8 mouse cellular contexts compared by ENCODE assay signal in genomic region chr16:18249364-18249967, GRCm38 (mm10). TPM values are rescaled to one million over a fixed set of nuclear protein-coding genes. Genes with fewer than 3 reads are reported as not detected.
DNase-seq lines count a peak whose midpoint lies in the region; ATAC-seq and TF ChIP-seq lines count a peak whose summit lies in the region.

No protein-coding gene starts in this region.

- peak; percentile 77 for DNase-seq in CH12.LX (ENCODE audit: extremely low read depth)
- DNase-seq in adrenal gland, postnatal 10 days, result peak; percentile 56
- peak; percentile 45 for DNase-seq in embryonic facial prominence, embryonic 14.5 days (ENCODE audit: low spot score)
- DNase-seq in heart, postnatal 4 days, result peak; percentile 48
- peak; percentile 35 to 49 for DNase-seq in left cerebral cortex, adult 2 months (ENCODE audit: extremely low spot score in 1 of 2, low spot score in 2 of 2)
- peak; percentile 59 for DNase-seq in lung, postnatal 36 days
- DNase-seq in retina, embryonic 14.5 days (ENCODE audit: low spot score), result peak; percentile 50
- no peak for DNase-seq in c-Kit-positive CD71-positive TER-119-positive erythroid progenitor cells, embryonic 14.5 days (ENCODE audit: low spot score)

- TF ChIP-seq RAD21 in CH12.LX (IDR thresholded peaks at IDR 0.05; ENCODE audit: low read depth, low read length), result no peak

- no peak for TF ChIP-seq EP300 in CH12.LX (IDR thresholded peaks at IDR 0.05; ENCODE audit: low read length)

- TF ChIP-seq POLR2A in CH12.LX (IDR thresholded peaks at IDR 0.05; ENCODE audit: low read depth, low read length), result peak; percentile 27; the same call in 1 of the 2 replicates

- H3K9me3 ChIP-seq in CH12.LX (replicated peaks; ENCODE audit: low read length), result no peaks in the 10 kb centered on the region
- H3K9me3 ChIP-seq in embryonic facial prominence, embryonic 14.5 days (ENCODE audit: control insufficient read depth, low read length), result no peaks in the 10 kb centered on the region

- H3K36me3 ChIP-seq in CH12.LX (replicated peaks in 1 of 2; ENCODE audit: control insufficient read depth in 1 of 2, insufficient read depth in 1 of 2, low read length in 1 of 2), result peaks cover 63 to 77% of the 10 kb centered on the region in 2 experiments
- H3K36me3 ChIP-seq in embryonic facial prominence, embryonic 14.5 days (ENCODE audit: control insufficient read depth, insufficient read depth, low read length), result peaks cover 71% of the 10 kb centered on the region

- H3K79me2 ChIP-seq in CH12.LX (replicated peaks; ENCODE audit: control insufficient read depth, extremely low read depth, insufficient read depth, poor library complexity, severe bottlenecking), result peaks cover 63% of the 10 kb centered on the region

- peak overlapping the region; percentile 94 for H3K4me2 ChIP-seq in CH12.LX (ENCODE audit: insufficient read depth, low read depth, poor library complexity, severe bottlenecking)
- H3K4me2 ChIP-seq in embryonic facial prominence, embryonic 14.5 days (ENCODE audit: low read depth, low read length), result peak overlapping the region; percentile 88

- WGBS in embryonic facial prominence, embryonic 14.5 days, result 8% methylated on average over 26 of the region's 27 CpGs

- H3K4me3 ChIP-seq in CH12.LX (replicated peaks in 1 of 3; ENCODE audit: low read depth in 2 of 3, low read length in 2 of 3, poor library complexity in 1 of 3), result peak overlapping the region; percentile 76 to 84 (median 78)
- H3K4me3 ChIP-seq in embryonic facial prominence, embryonic 14.5 days (ENCODE audit: low read depth, low read length), result peak overlapping the region; percentile 85
- peak overlapping the region; percentile 93 for H3K4me3 ChIP-seq in left cerebral cortex, adult 2 months

- dilution Hi-C loops in CH12.LX (cut with MboI; ENCODE audit: extremely low pct_ligation_motif_present, extremely low pct_unique_long_range_greater_than_20kb, low sequenced_read_pairs), result no loop called here

- no peaks in the 10 kb centered on the region for H3K27me3 ChIP-seq in CH12.LX (replicated peaks)
- no peaks in the 10 kb centered on the region for H3K27me3 ChIP-seq in embryonic facial prominence, embryonic 14.5 days (replicated peaks; ENCODE audit: control insufficient read depth, insufficient read depth, low read length)

- TF ChIP-seq CTCF in CH12.LX (conservative IDR thresholded peaks at IDR 0.05 in 1 of 2, IDR thresholded peaks at IDR 0.05 in 1 of 2; ENCODE audit: low read depth in 2 of 2, low read length in 2 of 2), result no peak
- TF ChIP-seq CTCF in left cerebral cortex, adult 2 months (IDR thresholded peaks at IDR 0.05), result no peak

- H3K27ac ChIP-seq in CH12.LX (ENCODE audit: insufficient read depth, low read depth), result peak overlapping the region; percentile 69
- peak overlapping the region; percentile 90 for H3K27ac ChIP-seq in embryonic facial prominence, embryonic 14.5 days (replicated peaks; ENCODE audit: low read depth, low read length)
- H3K27ac ChIP-seq in left cerebral cortex, adult 2 months, result peak overlapping the region; percentile 88

- ATAC-seq in embryonic facial prominence, embryonic 14.5 days (ENCODE audit: low read depth), result peak; percentile 3

- in situ Hi-C loops in CH12.LX (cut with MboI; ENCODE audit: low pct_ligation_motif_present, low pct_unique_long_range_greater_than_20kb, low sequenced_read_pairs), result no loop called here

- peaks cover 16 to 51% of the 10 kb centered on the region in 2 experiments for H3K4me1 ChIP-seq in CH12.LX (ENCODE audit: control insufficient read depth in 1 of 2, insufficient read depth in 2 of 2)
- H3K4me1 ChIP-seq in embryonic facial prominence, embryonic 14.5 days (ENCODE audit: control insufficient read depth, insufficient read depth, low read length), result peaks cover 30% of the 10 kb centered on the region

- H3K9ac ChIP-seq in CH12.LX (ENCODE audit: insufficient read depth, low read depth), result peak overlapping the region; percentile 93
- H3K9ac ChIP-seq in embryonic facial prominence, embryonic 14.5 days (ENCODE audit: low read depth, low read length), result peak overlapping the region; percentile 93

- intact Hi-C loops in left cerebral cortex, adult 2 months (cut with DNase I), result no loop called here

TF ChIP-seq in CH12.LX, 34 proteins besides CTCF, POLR2A, EP300 and RAD21:
- no peak for TF ChIP-seq JUN (IDR thresholded peaks at IDR 0.05; ENCODE audit: insufficient read depth, low read depth, low read length)
- no peak for TF ChIP-seq ELF1 (IDR thresholded peaks at IDR 0.05; ENCODE audit: low read depth, low read length)
- TF ChIP-seq KAT2A (IDR thresholded peaks at IDR 0.05; ENCODE audit: insufficient replicate concordance, low read length), result no peak
- TF ChIP-seq GABPA (IDR thresholded peaks at IDR 0.05; ENCODE audit: insufficient replicate concordance, low read depth, low read length), result no peak
- no peak for TF ChIP-seq BHLHE40 (IDR thresholded peaks at IDR 0.05; ENCODE audit: low read depth, low read length)
- TF ChIP-seq MEF2A (IDR thresholded peaks at IDR 0.05; ENCODE audit: borderline replicate concordance, low read depth, low read length), result no peak
- no peak for TF ChIP-seq CHD1 (IDR thresholded peaks at IDR 0.05; ENCODE audit: low read depth, low read length)
- no peak for TF ChIP-seq PAX5 (IDR thresholded peaks at IDR 0.05; ENCODE audit: low read length)
- no peak for TF ChIP-seq ZMIZ1 (IDR thresholded peaks at IDR 0.05; ENCODE audit: low read depth, low read length)
- peak; percentile 83 for TF ChIP-seq MYC (IDR thresholded peaks at IDR 0.05; ENCODE audit: low read depth, low read length)
- TF ChIP-seq USF1 (IDR thresholded peaks at IDR 0.05; ENCODE audit: low read depth, low read length), result no peak
- TF ChIP-seq NELFE (IDR thresholded peaks at IDR 0.05; ENCODE audit: low read depth, low read length), result no peak
- no peak for TF ChIP-seq NRF1 (IDR thresholded peaks at IDR 0.05; ENCODE audit: low read depth, low read length)
- 0 out of 2 replicates have a peak, but pooled peaks have one; percentile 23 for TF ChIP-seq SIN3A (IDR thresholded peaks at IDR 0.05; ENCODE audit: low read length)
- TF ChIP-seq TBP (conservative IDR thresholded peaks at IDR 0.05; ENCODE audit: low read depth, low read length), result 0 out of 2 replicates have a peak, but pooled peaks have one; percentile 10
- no peak for TF ChIP-seq RCOR1 (conservative IDR thresholded peaks at IDR 0.05; ENCODE audit: low read depth, low read length)
- no peak for TF ChIP-seq MAFK (IDR thresholded peaks at IDR 0.05; ENCODE audit: insufficient replicate concordance, low read length)
- peak; percentile 37; the same call in 1 of the 2 replicates for TF ChIP-seq ZKSCAN1 (IDR thresholded peaks at IDR 0.05; ENCODE audit: borderline replicate concordance, low read depth, low read length)
- no peak for TF ChIP-seq MAZ (IDR thresholded peaks at IDR 0.05; ENCODE audit: low read depth, low read length)
- TF ChIP-seq POLR2AphosphoS2 (IDR thresholded peaks at IDR 0.05; ENCODE audit: low read depth, low read length), result no peak; the same call in 1 of the 2 replicates
- peak; percentile 66; the same call in 1 of the 2 replicates for TF ChIP-seq MAX (IDR thresholded peaks at IDR 0.05; ENCODE audit: low read length)
- TF ChIP-seq ETS1 (conservative IDR thresholded peaks at IDR 0.05; ENCODE audit: low read depth, low read length), result no peak
- no peak for TF ChIP-seq UBTF (IDR thresholded peaks at IDR 0.05; ENCODE audit: low read depth, low read length)
- TF ChIP-seq MXI1 (IDR thresholded peaks at IDR 0.05; ENCODE audit: low read depth, low read length), result no peak

RNA-seq across cellular contexts. Expression of gene Ranbp1, which starts 0.9 kb away (rescaled TPM):
- 605 and 763 TPM in 2 replicates for total RNA-seq in CH12.LX (2012; rRNA removed)
- 1,124 and 1,127 TPM in 2 replicates for total RNA-seq in CH12.LX (2014; rRNA removed)
- 1,263 and 1,327 TPM in 2 replicates for polyA plus RNA-seq in CH12.LX (2012; ENCODE audit: insufficient read length, low read depth)
- 100 to 1,000 TPM; 123 to 127 TPM for total RNA-seq in adrenal gland, postnatal 10 days (2021)
- 515 and 520 TPM in 2 replicates for polyA plus RNA-seq in embryonic facial prominence, embryonic 14.5 days (2014; fragmentation: Nextera tagmentation; extraction: Ambion mirVana)
- 100 to 1,000 TPM; 130 to 137 TPM for total RNA-seq in heart, postnatal 4 days (2021)
- total RNA-seq in left cerebral cortex, adult 2 months (2021), result 10 to 100 TPM; 87.3 to 92.9 TPM

RNA-seq across cellular contexts. Expression of gene Trmt2a, which starts 1.0 kb away (rescaled TPM):
- total RNA-seq in CH12.LX (2012; rRNA removed), result 155 and 208 TPM in 2 replicates
- 196 and 199 TPM in 2 replicates for total RNA-seq in CH12.LX (2014; rRNA removed)
- polyA plus RNA-seq in CH12.LX (2012; ENCODE audit: insufficient read length, low read depth), result 216 and 252 TPM in 2 replicates
- total RNA-seq in adrenal gland, postnatal 10 days (2021), result 10 to 100 TPM; 34.2 to 46.7 TPM
- polyA plus RNA-seq in embryonic facial prominence, embryonic 14.5 days (2014; fragmentation: Nextera tagmentation; extraction: Ambion mirVana), result 79.1 and 83.5 TPM in 2 replicates
- total RNA-seq in heart, postnatal 4 days (2021), result 10 to 100 TPM; 30.8 to 32.9 TPM
- total RNA-seq in left cerebral cortex, adult 2 months (2021), result 10 to 100 TPM; 43.6 to 47.7 TPM

RNA-seq across cellular contexts. Expression of gene Gm49776, which starts 8.7 kb away (rescaled TPM):
- total RNA-seq in CH12.LX (2012; rRNA removed) (0.25 TPM in 1 of 2 replicates, not detected in the other), CH12.LX (2014; rRNA removed) (not detected in 2 replicates)
- polyA plus RNA-seq in CH12.LX (2012; ENCODE audit: insufficient read length, low read depth), result 25.0 TPM in 2 replicates
- not detected for total RNA-seq in adrenal gland, postnatal 10 days (2021)
- polyA plus RNA-seq in embryonic facial prominence, embryonic 14.5 days (2014; fragmentation: Nextera tagmentation; extraction: Ambion mirVana), result 1.2 and 6.5 TPM in 2 replicates
- total RNA-seq in heart, postnatal 4 days (2021), result not detected
- not detected for total RNA-seq in left cerebral cortex, adult 2 months (2021)

RNA-seq across cellular contexts. Expression of gene Zdhhc8, which starts 14.5 kb away (rescaled TPM):
- total RNA-seq in CH12.LX (2012; rRNA removed) (10.3 and 12.1 TPM in 2 replicates), CH12.LX (2014; rRNA removed) (3.2 and 3.6 TPM in 2 replicates)
- 9.5 and 15.2 TPM in 2 replicates for polyA plus RNA-seq in CH12.LX (2012; ENCODE audit: insufficient read length, low read depth)
- total RNA-seq in adrenal gland, postnatal 10 days (2021), result 10 to 100 TPM; 18.9 to 20.5 TPM
- 23.6 and 25.4 TPM in 2 replicates for polyA plus RNA-seq in embryonic facial prominence, embryonic 14.5 days (2014; fragmentation: Nextera tagmentation; extraction: Ambion mirVana)
- total RNA-seq in heart, postnatal 4 days (2021), result 10 to 100 TPM; 29.8 to 36.0 TPM
- total RNA-seq in left cerebral cortex, adult 2 months (2021), result 100 to 1,000 TPM; 132 to 134 TPM

RNA-seq across cellular contexts. Expression of gene Ccdc188, which starts 31.8 kb away (rescaled TPM):
- 0.30 and 0.50 TPM in 2 replicates for total RNA-seq in CH12.LX (2012; rRNA removed)
- not detected in 2 replicates for total RNA-seq in CH12.LX (2014; rRNA removed)
- polyA plus RNA-seq in CH12.LX (2012; ENCODE audit: insufficient read length, low read depth), result 0.30 TPM in 1 of 2 replicates, not detected in the other
- total RNA-seq in adrenal gland, postnatal 10 days (2021), result not detected
- not detected in 2 replicates for polyA plus RNA-seq in embryonic facial prominence, embryonic 14.5 days (2014; fragmentation: Nextera tagmentation; extraction: Ambion mirVana)
- not detected for total RNA-seq in heart, postnatal 4 days (2021)
- total RNA-seq in left cerebral cortex, adult 2 months (2021), result not detected

Comparison
In these comparisons a context has a peak if more than half of its experiments do, and no peak if none do; other contexts are left out.
1. RNA of gene Ranbp1, which starts 0.9 kb away (total RNA-seq): 605 to 1,127 TPM in CH12.LX; 130 to 137 TPM in heart, postnatal 4 days, 123 to 127 TPM in adrenal gland, postnatal 10 days and 87.3 to 92.9 TPM in left cerebral cortex, adult 2 months; every median in the first group is over 4 times any median in the second.
2. Peak in every context shown above with its lines, with median percentiles within 50 percentile points of each other: H3K27ac ChIP-seq and H3K4me3 ChIP-seq.